Mouse (Mus musculus) hindbrain, embryonic 11.5 days (tissue): ENCODE results near the gene Myh9. TPM values are rescaled to one million over a fixed set of nuclear protein-coding genes. Genes with fewer than 3 reads are reported as not detected.

Experiments
- ATAC-seq: fragments of 200-750 bp; cut with Nextera tagmentation; 2 replicates; pipeline ENCODE4 v1.8.0; 2017; ENCODE audit warnings: mild to moderate bottlenecking, moderate TSS enrichment, moderate library complexity; ENCODE audit not compliant: low FRiP score
- DNase-seq: peaks from one replicate; pipeline ENCODE4 v3.0.0-alpha.2; 2015; ENCODE audit warnings: low spot score
- H3K27ac ChIP-seq: fragments of 300-500 bp; sonication (generic); 2 replicates; pipeline ENCODE4 v1.5.1; 2014; ENCODE audit warnings: mild to moderate bottlenecking, low read depth, low read length
- H3K27me3 ChIP-seq: fragments of 300-500 bp; sonication (generic); 2 replicates; pipeline ENCODE4 v1.6.1; 2014; ENCODE audit warnings: mild to moderate bottlenecking, low read length, moderate library complexity, mixed read lengths; ENCODE audit not compliant: control insufficient read depth, insufficient read depth
- H3K36me3 ChIP-seq: fragments of 300-500 bp; sonication (generic); 2 replicates; pipeline ENCODE4 v1.6.1; 2014; ENCODE audit warnings: mild to moderate bottlenecking, low read length, moderate library complexity, mixed read lengths; ENCODE audit not compliant: control insufficient read depth, insufficient read depth
- H3K4me1 ChIP-seq: fragments of 300-500 bp; sonication (generic); replicated peaks from 2 replicates; pipeline ENCODE4 v1.6.1; 2014; ENCODE audit warnings: low read length, mixed read lengths; ENCODE audit not compliant: control insufficient read depth, insufficient read depth
- H3K4me2 ChIP-seq: fragments of 300-500 bp; sonication (generic); replicated peaks from 2 replicates; pipeline ENCODE4 v1.6.1; 2014; ENCODE audit warnings: mild to moderate bottlenecking, low read depth, low read length
- H3K4me3 ChIP-seq: fragments of 300-500 bp; sonication (generic); 2 replicates; pipeline ENCODE4 v1.5.1; 2014; ENCODE audit warnings: low read depth, low read length
- H3K9ac ChIP-seq: fragments of 300-500 bp; sonication (generic); 2 replicates; pipeline ENCODE4 v1.6.1; 2014; ENCODE audit warnings: low read depth, low read length
- H3K9me3 ChIP-seq: fragments of 300-500 bp; sonication (generic); 2 replicates; pipeline ENCODE4 v1.6.1; 2016; ENCODE audit warnings: low read length; ENCODE audit not compliant: control insufficient read depth
- WGBS: fragments of 180-500 bp; shearing (Covaris S2); extraction: QIAGEN DNeasy Blood & Tissue Kit; methylation state at CpG from one replicate; pipeline ENCODE4 v1.1.7; 2014; 5-methylcytosine and 5-hydroxymethylcytosine counted together
- polyA plus RNA-seq: library from polyadenylated mRNA; unstranded; fragments of >200 nt; fragmentation: Nextera tagmentation; extraction: Ambion mirVana; gene quantifications from 2 replicates; pipeline ENCODE4 v1.2.1, GENCODE M21; 2014

Myh9 gene
- polyA plus RNA-seq, 1 experiment from 2014 or later = 29.8 TPM

GRCm38 (mm10) chr15:77862991-77863972, 21.3 kb upstream of the Myh9 start:
- ATAC-seq (no peak), DNase-seq (no peak)
- Histone ChIP-seq H3K36me3 (no peaks in the 10 kb centered on the region), H3K9ac (no peak overlapping the region), H3K4me1 (0 out of 2 replicates have a peak, but pooled peaks cover 2% of the 10 kb centered on the region), H3K4me3 (no peak overlapping the region), H3K4me2 (no peak overlapping the region), H3K27me3 (no peaks in the 10 kb centered on the region), H3K9me3 (no peaks in the 10 kb centered on the region), H3K27ac (no peak overlapping the region)
- 85% methylated on average over 22 of the region's 22 CpGs for WGBS

- H3K36me3 ChIP-seq = no peaks in the 10 kb centered on the region
- 78% methylated on average over 1 of the region's 1 CpGs for WGBS
- H3K9ac ChIP-seq = no peak overlapping the region
- no peaks in the 10 kb centered on the region for H3K4me1 ChIP-seq
- H3K27ac ChIP-seq = no peak overlapping the region
- no peaks in the 10 kb centered on the region for H3K9me3 ChIP-seq
- DNase-seq = no peak
- ATAC-seq = no peak
- H3K27me3 ChIP-seq = no peaks in the 10 kb centered on the region
- no peak overlapping the region for H3K4me3 ChIP-seq
- no peak overlapping the region for H3K4me2 ChIP-seq
Measured at GRCm38 (mm10) chr15:77860081-77860665, 18.2 kb upstream of the Myh9 start.

DNA sequence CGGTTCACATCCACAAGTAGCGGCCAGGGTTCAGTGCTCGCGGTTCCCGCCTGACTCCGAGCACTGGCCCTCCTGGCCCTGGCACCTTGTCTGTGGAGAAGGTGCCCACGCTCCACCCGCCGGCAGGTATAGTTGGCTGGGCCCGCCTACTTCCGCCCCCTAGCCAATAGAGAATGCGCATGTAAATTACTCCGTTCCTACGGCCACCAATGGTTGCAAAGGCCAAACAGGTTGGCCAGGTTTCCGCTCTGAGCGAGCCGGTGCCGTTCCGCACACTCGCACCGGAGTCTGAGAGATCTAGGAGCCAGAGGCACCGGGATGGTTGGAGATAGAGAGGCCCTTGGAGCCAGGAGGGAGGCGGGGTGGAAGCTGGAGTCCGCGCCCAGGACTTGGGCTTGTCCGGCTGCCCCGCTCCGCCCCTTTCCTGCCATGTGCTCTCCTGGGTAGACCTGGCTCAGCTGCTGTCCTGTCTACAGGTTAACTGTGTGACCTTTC, 15.7 kb upstream of the Myh9 start:
- H3K4me2 ChIP-seq = peak overlapping the region; percentile 74
- H3K36me3 ChIP-seq = no peaks in the 10 kb centered on the region
- no peaks in the 10 kb centered on the region for H3K4me1 ChIP-seq
- H3K27ac ChIP-seq = no peak overlapping the region
- ATAC-seq = peak; percentile 54
- WGBS = 2% methylated on average over 28 of the region's 28 CpGs
- peak overlapping the region; percentile 42 for H3K4me3 ChIP-seq
- no peaks in the 10 kb centered on the region for H3K27me3 ChIP-seq
- H3K9me3 ChIP-seq = no peaks in the 10 kb centered on the region
- peak; percentile 67 for DNase-seq
- peak overlapping the region; percentile 37; the same call in 1 of the 2 replicates for H3K9ac ChIP-seq

- ATAC-seq = no peak
- H3K4me1 ChIP-seq = no peaks in the 10 kb centered on the region
- WGBS = 64% methylated on average over 5 of the region's 5 CpGs
Measured at GRCm38 (mm10) chr15:77856541-77856940, 14.6 kb upstream of the Myh9 start.

GRCm38 (mm10) chr15:77855301-77855700, 13.3 kb upstream of the Myh9 start:
- DNase-seq (no peak), ATAC-seq (no peak)
- Histone ChIP-seq H3K36me3 (no peaks in the 10 kb centered on the region), H3K27ac (no peak overlapping the region), H3K9ac (no peak overlapping the region), H3K4me3 (no peak overlapping the region), H3K4me2 (no peak overlapping the region), H3K9me3 (no peaks in the 10 kb centered on the region), H3K27me3 (no peaks in the 10 kb centered on the region), H3K4me1 (no peaks in the 10 kb centered on the region)
- 44% methylated on average over 8 of the region's 8 CpGs for WGBS

More at GRCm38 (mm10) chr15:77856541-77856940, 14.6 kb upstream of the Myh9 start:
- H3K9me3 ChIP-seq = no peaks in the 10 kb centered on the region
- no peaks in the 10 kb centered on the region for H3K36me3 ChIP-seq
- H3K9ac ChIP-seq = no peak overlapping the region
- H3K4me3 ChIP-seq = no peak overlapping the region
- no peak overlapping the region for H3K27ac ChIP-seq
- no peak for DNase-seq
- no peak overlapping the region for H3K4me2 ChIP-seq
- H3K27me3 ChIP-seq = no peaks in the 10 kb centered on the region

DNA sequence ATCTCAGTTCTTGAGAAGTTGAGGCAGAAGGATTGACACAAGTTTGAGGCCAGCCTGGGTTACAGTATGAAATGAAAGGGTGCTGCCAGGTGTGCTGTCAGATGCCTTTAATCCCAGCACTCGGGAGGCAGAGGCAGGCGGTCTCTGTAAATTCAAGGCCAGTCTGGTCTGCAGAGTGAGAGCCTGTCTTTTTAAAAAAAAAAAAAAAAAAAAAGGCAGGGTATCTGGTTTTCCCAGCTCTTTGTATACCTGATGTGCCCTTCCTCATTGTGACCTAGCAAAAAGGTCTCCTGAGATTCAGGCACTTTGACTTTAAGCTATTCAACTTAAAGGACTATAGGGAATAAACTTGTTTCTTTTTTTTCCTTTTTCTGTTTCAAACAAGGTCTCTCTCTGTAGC, 10.0 kb upstream of the Myh9 start:
- Histone ChIP-seq H3K9me3 (no peaks in the 10 kb centered on the region), H3K4me3 (no peak overlapping the region), H3K36me3 (no peaks in the 10 kb centered on the region), H3K4me2 (no peak overlapping the region), H3K9ac (no peak overlapping the region), H3K27me3 (no peaks in the 10 kb centered on the region), H3K4me1 (no peaks in the 10 kb centered on the region), H3K27ac (no peak overlapping the region)
- DNase-seq (no peak), ATAC-seq (no peak)
- WGBS = 93% methylated on average over 2 of the region's 2 CpGs

DNA sequence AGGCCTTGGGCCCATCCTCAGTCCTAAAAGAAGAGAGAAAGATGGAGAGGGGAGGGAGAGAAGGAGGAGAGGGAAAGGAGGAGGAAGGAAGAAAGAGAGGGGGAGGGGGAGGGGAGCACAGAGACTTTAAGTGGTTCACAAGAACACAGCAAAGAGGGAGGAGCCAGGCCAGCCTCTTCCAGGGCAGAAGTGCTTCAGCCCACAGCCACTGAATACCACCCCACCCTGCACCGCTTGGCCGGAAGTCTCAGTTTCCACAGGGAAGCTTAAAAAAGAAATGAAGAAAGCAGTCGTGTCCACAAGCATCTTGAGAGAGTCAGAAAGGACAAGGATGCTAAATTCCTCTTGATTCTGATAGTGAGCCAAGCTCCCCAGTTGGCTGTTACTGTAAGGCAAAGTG, 9.2 kb upstream of the Myh9 start:
- Histone ChIP-seq H3K4me3 (no peak overlapping the region), H3K27me3 (no peaks in the 10 kb centered on the region), H3K36me3 (no peaks in the 10 kb centered on the region), H3K4me1 (no peaks in the 10 kb centered on the region), H3K4me2 (no peak overlapping the region), H3K9ac (no peak overlapping the region), H3K9me3 (no peaks in the 10 kb centered on the region), H3K27ac (no peak overlapping the region)
- WGBS = 58% methylated on average over 3 of the region's 3 CpGs
- no peak for DNase-seq
- ATAC-seq = no peak

DNA sequence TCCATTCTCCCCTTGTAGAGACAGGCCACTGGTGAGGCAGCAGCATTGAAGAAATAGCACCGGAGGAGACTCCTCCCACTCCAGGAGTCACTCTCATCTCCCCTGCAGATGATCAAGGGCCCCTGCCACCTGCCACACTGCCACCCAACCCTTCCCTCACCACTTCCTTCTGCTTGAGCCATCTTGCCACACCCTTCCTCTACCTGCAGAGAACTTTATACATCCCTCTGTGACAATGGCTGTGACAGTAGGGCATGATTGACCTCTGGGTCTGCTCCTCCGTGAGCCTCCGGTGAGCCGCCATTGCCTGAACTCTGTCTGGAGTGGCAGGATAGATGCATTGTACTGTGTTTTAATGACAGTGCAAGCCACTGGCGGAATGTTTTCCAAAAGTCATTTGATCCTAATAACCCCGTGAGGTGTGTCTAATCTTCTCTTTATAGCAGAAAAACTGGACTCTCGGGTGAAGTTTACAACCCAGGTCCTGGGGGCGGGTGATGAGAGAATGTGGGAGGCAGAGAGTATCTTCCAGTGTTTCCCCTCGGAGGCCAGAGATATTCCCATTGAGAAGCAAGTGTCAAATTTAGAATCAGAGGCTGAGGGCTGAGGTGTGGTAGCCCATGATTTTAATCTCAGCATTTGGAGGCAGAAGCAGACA, 7.7 kb upstream of the Myh9 start:
- no peak overlapping the region for H3K27ac ChIP-seq
- DNase-seq (no peak), ATAC-seq (no peak)
- 80% methylated on average over 9 of the region's 9 CpGs for WGBS
- H3K27me3 ChIP-seq = no peaks in the 10 kb centered on the region
- no peaks in the 10 kb centered on the region for H3K4me1 ChIP-seq
- no peaks in the 10 kb centered on the region for H3K36me3 ChIP-seq
- H3K9me3 ChIP-seq = no peaks in the 10 kb centered on the region
- H3K9ac ChIP-seq = no peak overlapping the region
- no peak overlapping the region for H3K4me3 ChIP-seq
- no peak overlapping the region for H3K4me2 ChIP-seq
